Mouse (Mus musculus): ENCODE measurements at regions not wholly inside any gene's neighbourhood (a gene's known extent, or its start where the extent isn't known, plus 50 kb on each side); places are given as distances from the start of the nearest gene placed in this dataset.

GRCm38 (mm10) chr1:78876156-78876555, 59.6 kb downstream of the Kcne4 start:
- DNase-seq (ENCODE audit: low spot score): no peak

- no peak for DNase-seq (ENCODE audit: low spot score)
These were observed 62.7 kb downstream of the Kcne4 start for GRCm38 (mm10) chr1:78879246-78879645.

GRCm38 (mm10) chr1:78882455-78882854, 65.9 kb downstream of the Kcne4 start:
- no peak for DNase-seq (ENCODE audit: low spot score)

- DNase-seq (ENCODE audit: low spot score): no peak
These were observed 72.7 kb downstream of the Kcne4 start for GRCm38 (mm10) chr1:78889241-78889640.

- no peak for DNase-seq (ENCODE audit: low spot score)
These were observed 74.8 kb downstream of the Kcne4 start for GRCm38 (mm10) chr1:78891344-78891743.

GRCm38 (mm10) chr1:78894301-78894700, 77.7 kb downstream of the Kcne4 start:
- no peak for DNase-seq (ENCODE audit: low spot score)

GRCm38 (mm10) chr1:78895112-78895511, 78.6 kb downstream of the Kcne4 start:
- no peak for DNase-seq (ENCODE audit: low spot score)

GRCm38 (mm10) chr1:78907591-78907990, 91.0 kb downstream of the Kcne4 start:
- no peak for DNase-seq (ENCODE audit: low spot score)

GRCm38 (mm10) chr1:78907991-78908390, 91.4 kb downstream of the Kcne4 start:
- DNase-seq (ENCODE audit: low spot score): no peak

GRCm38 (mm10) chr1:78913791-78914190, 97.2 kb downstream of the Kcne4 start:
- DNase-seq (ENCODE audit: low spot score): no peak

GRCm38 (mm10) chr1:78919863-78920262, 103.3 kb downstream of the Kcne4 start:
- no peak for DNase-seq (ENCODE audit: low spot score)

GRCm38 (mm10) chr1:78929975-78930374, 113.4 kb downstream of the Kcne4 start:
- DNase-seq (ENCODE audit: low spot score): no peak

- no peak for DNase-seq (ENCODE audit: low spot score)
These were observed 123.3 kb downstream of the Kcne4 start for GRCm38 (mm10) chr1:78939871-78940270.

- no peak for DNase-seq (ENCODE audit: low spot score)
These were observed 129.0 kb downstream of the Kcne4 start for GRCm38 (mm10) chr1:78945588-78945987.

- DNase-seq (ENCODE audit: low spot score): peak; percentile 12
These were observed 163.5 kb downstream of the Kcne4 start for GRCm38 (mm10) chr1:78980051-78980450.

Data from left cerebral cortex, adult 11 months (tissue).